Mouse (Mus musculus): ENCODE data around the gene Fam45a. TPM values are rescaled to one million over a fixed set of nuclear protein-coding genes. Genes with fewer than 3 reads are reported as not detected.
A peak's percentile ranks its signal among the peaks of the same experiment; 100 is the strongest.

Gene Fam45a
- polyA plus RNA-seq (2012; ENCODE audit: insufficient read depth, insufficient read length, missing spikeins), result 51.1 and 56.4 TPM in 2 replicates

DNA sequence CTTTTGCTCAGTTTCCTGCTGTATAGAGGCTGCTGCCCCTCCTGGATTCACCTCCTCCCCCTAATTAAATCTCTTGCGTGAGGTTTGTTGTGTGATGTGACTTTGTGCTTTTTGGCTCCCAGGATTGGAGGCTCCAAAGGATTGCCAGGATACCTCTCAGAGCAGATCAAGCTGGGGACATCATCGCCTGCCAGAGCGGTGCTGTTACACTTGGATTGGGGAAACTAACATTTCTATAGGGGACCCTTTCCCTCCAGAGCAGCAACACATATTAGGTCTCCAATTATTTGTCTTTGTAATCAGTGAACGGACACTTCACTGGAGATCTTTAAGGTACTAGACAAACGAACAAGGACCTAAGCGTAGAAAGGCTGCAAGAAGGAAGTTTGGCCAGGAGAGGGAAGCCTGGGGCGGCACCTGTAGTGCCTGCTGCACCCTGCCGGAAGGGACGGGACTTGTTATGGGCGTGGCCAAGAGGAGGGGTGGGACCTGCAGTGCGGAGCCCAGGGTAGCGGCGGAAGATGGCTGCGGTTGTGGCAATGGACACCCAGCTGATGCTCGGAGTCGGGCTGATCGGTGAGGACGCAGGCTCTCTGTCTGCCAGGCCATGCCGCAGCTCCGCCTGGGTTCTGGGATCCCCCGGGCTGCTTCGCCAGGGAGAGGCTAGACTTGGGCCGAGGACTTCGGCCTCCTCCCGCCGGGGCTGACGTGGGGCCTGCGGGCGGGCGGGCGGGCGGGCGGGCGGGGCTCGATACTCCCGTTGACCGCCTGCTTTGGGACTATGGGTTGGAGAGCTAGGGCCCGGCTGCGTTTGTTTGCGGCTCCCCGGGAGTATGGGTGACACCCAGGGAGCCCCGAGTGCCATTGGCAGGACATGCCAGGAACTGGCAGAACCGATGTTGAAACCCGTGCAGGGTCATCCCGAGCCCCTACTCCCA is at the start of gene Fam45a:
Gene Fam45a (plus strand): TSS at position 488 of the 938 bp plus-strand sequence.
- H3K4me1 ChIP-seq (ENCODE audit: control insufficient read depth, insufficient read depth, low read length), result peaks cover 15% of the 10 kb centered on the region
- H3K4me3 ChIP-seq (ENCODE audit: insufficient read depth, low read length), result peak within 1 kb of the TSS; percentile 88
- no peak for TF ChIP-seq POLR2A (IDR thresholded peaks at IDR 0.05; ENCODE audit: borderline replicate concordance, low read depth, low read length)
- TF ChIP-seq CTCF (IDR thresholded peaks at IDR 0.05; ENCODE audit: low read depth, low read length), result 0 out of 2 replicates have a peak, but pooled peaks have one; percentile 8
- H3K27ac ChIP-seq (ENCODE audit: insufficient read depth, low read depth, low read length), result peak within 1 kb of the TSS; percentile 49

- no peaks in the 10 kb centered on the region for H3K4me1 ChIP-seq (ENCODE audit: control insufficient read depth, insufficient read depth, low read length)
- TF ChIP-seq POLR2A (IDR thresholded peaks at IDR 0.05; ENCODE audit: borderline replicate concordance, low read depth, low read length), result no peak
- TF ChIP-seq CTCF (IDR thresholded peaks at IDR 0.05; ENCODE audit: low read depth, low read length), result no peak
- no peak overlapping the region for H3K4me3 ChIP-seq (ENCODE audit: insufficient read depth, low read length)
- no peak overlapping the region for H3K27ac ChIP-seq (ENCODE audit: insufficient read depth, low read depth, low read length)
These were observed 38.0 kb upstream of the Fam45a start for GRCm38 (mm10) chr19:60773366-60773765.

DNA sequence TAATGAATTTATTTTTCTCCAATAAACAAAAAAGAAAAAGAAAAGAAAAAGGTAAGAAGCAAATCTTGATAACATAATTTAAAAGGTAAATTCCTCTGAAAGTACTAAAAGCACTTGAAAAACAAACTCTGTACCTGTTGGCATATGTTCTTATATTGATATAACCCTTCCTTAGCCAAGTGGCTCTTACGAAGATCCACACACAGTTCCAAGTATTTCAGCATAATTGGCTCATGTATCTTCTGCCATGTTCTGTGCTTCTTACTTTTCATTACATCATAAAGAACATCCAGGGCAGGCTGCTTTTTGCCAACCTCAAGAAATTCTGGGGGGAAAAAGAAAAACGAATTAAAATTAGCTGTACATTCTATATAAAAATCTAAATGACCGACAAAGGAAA is 29.4 kb upstream of the Fam45a start:
- TF ChIP-seq CTCF (IDR thresholded peaks at IDR 0.05; ENCODE audit: low read depth, low read length) (no peak), POLR2A (IDR thresholded peaks at IDR 0.05; ENCODE audit: borderline replicate concordance, low read depth, low read length) (no peak)
- Histone ChIP-seq H3K4me1 (ENCODE audit: control insufficient read depth, insufficient read depth, low read length) (peaks cover 15% of the 10 kb centered on the region), H3K27ac (ENCODE audit: insufficient read depth, low read depth, low read length) (no peak overlapping the region), H3K4me3 (ENCODE audit: insufficient read depth, low read length) (no peak overlapping the region)

GRCm38 (mm10) chr19:60784712-60785111 is 26.7 kb upstream of the Fam45a start:
- H3K4me1 ChIP-seq (ENCODE audit: control insufficient read depth, insufficient read depth, low read length), result peaks cover 17% of the 10 kb centered on the region
- H3K4me3 ChIP-seq (ENCODE audit: insufficient read depth, low read length), result no peak overlapping the region
- TF ChIP-seq POLR2A (IDR thresholded peaks at IDR 0.05; ENCODE audit: borderline replicate concordance, low read depth, low read length), result no peak
- TF ChIP-seq CTCF (IDR thresholded peaks at IDR 0.05; ENCODE audit: low read depth, low read length), result no peak
- no peak overlapping the region for H3K27ac ChIP-seq (ENCODE audit: insufficient read depth, low read depth, low read length)

DNA sequence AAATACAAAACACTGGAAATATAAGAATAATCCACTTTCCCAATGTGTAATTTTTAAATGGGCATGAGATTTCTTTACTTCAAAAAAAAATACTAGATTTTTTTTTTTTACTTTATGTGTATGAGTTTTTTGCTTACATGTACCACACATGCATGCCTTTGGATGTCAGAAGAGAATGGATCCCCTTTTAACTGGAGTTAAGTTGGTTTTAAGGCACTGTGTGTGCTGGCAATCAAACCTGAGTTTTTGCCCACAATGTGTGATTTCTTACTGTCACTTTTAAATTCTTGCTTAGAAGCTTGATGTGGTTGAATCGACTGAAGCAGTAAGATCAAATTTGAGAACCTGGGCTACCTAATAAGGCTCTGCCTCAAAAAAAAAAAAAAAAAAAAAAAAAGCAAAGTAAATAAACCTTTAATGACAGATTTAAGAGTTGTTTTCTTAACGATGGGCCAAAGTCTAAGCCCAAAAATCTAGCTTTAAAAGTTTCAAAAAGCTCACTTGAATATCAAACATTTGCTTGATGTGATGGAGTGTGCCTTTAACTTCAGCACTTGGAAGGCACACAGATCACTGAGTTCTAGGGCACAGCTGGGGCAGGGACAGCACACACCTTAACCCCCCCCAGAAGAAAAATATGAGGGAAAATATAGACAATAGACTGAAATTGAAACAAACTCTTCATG is 23.8 kb upstream of the Fam45a start:
- TF ChIP-seq POLR2A (IDR thresholded peaks at IDR 0.05; ENCODE audit: borderline replicate concordance, low read depth, low read length) (no peak), CTCF (IDR thresholded peaks at IDR 0.05; ENCODE audit: low read depth, low read length) (no peak)
- Histone ChIP-seq H3K4me1 (ENCODE audit: control insufficient read depth, insufficient read depth, low read length) (peaks cover 15% of the 10 kb centered on the region), H3K4me3 (ENCODE audit: insufficient read depth, low read length) (peak overlapping the region; percentile 45), H3K27ac (ENCODE audit: insufficient read depth, low read depth, low read length) (no peak overlapping the region)

GRCm38 (mm10) chr19:60788214-60788960 is 23.0 kb upstream of the Fam45a start:
- Histone ChIP-seq H3K4me1 (ENCODE audit: control insufficient read depth, insufficient read depth, low read length) (peaks cover 12% of the 10 kb centered on the region), H3K27ac (ENCODE audit: insufficient read depth, low read depth, low read length) (no peak overlapping the region), H3K4me3 (ENCODE audit: insufficient read depth, low read length) (peak overlapping the region; percentile 55)
- TF ChIP-seq CTCF (IDR thresholded peaks at IDR 0.05; ENCODE audit: low read depth, low read length), result no peak
- TF ChIP-seq POLR2A (IDR thresholded peaks at IDR 0.05; ENCODE audit: borderline replicate concordance, low read depth, low read length), result no peak

DNA sequence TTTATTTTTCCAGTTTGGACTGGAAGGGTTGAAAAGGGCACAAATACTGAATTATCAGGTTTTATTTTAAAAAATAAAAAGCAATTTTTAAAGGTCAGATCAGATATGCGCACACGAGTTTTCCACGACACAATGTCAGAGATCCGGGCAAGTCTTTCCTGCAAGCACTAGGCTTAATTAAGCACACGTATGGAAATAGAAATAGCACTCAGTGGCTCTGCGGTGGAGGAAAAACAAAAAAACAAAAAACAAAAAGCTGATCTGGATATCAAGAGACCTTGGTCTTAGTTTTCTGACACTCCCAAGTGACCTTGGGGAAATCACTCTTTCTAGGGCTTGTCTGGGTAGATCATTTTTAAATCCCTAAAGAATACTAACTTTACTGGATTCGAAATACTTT is 21.9 kb upstream of the Fam45a start:
- peaks cover 10% of the 10 kb centered on the region for H3K4me1 ChIP-seq (ENCODE audit: control insufficient read depth, insufficient read depth, low read length)
- peak overlapping the region; percentile 94 for H3K27ac ChIP-seq (ENCODE audit: insufficient read depth, low read depth, low read length)
- TF ChIP-seq CTCF (IDR thresholded peaks at IDR 0.05; ENCODE audit: low read depth, low read length) (no peak), POLR2A (IDR thresholded peaks at IDR 0.05; ENCODE audit: borderline replicate concordance, low read depth, low read length) (no peak)
- H3K4me3 ChIP-seq (ENCODE audit: insufficient read depth, low read length), result peak overlapping the region; percentile 87

DNA sequence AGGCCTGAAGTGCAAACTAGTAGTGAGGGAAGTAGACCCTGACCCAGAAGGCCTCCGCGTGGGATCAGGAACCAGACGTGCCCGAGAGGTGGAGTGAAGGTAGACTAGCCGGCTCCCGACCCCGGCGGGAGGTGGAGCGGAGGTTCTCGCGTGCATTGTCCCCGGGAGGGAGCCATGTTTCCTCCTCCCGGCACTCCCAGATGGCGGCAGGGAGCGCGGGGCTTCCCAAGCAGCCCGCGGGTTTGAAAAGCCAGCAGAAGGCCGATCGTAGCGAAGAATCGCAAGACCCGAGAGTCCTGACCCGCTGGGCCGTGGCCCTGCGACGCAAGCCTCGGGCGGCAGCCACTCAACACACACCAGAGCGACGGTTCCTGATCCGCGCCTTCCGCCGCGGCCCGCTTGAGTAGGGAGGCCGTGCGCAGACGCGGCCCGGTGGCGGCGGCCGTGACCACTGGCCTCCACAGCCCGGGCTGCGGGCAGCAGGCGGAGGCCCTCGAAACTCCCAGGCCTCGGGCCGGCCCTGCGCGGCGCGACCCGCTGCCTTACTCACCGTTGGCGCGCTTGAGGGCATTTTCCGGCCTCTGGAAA is 21.4 kb upstream of the Fam45a start:
- Histone ChIP-seq H3K27ac (ENCODE audit: insufficient read depth, low read depth, low read length) (peak overlapping the region; percentile 94), H3K4me3 (ENCODE audit: insufficient read depth, low read length) (peak overlapping the region; percentile 87), H3K4me1 (ENCODE audit: control insufficient read depth, insufficient read depth, low read length) (peaks cover 12% of the 10 kb centered on the region)
- TF ChIP-seq CTCF (IDR thresholded peaks at IDR 0.05; ENCODE audit: low read depth, low read length) (no peak), POLR2A (IDR thresholded peaks at IDR 0.05; ENCODE audit: borderline replicate concordance, low read depth, low read length) (no peak)

- peaks cover 18% of the 10 kb centered on the region for H3K4me1 ChIP-seq (ENCODE audit: control insufficient read depth, insufficient read depth, low read length)
- H3K27ac ChIP-seq (ENCODE audit: insufficient read depth, low read depth, low read length), result peak within 1 kb of the TSS; percentile 96
- TF ChIP-seq CTCF (IDR thresholded peaks at IDR 0.05; ENCODE audit: low read depth, low read length) (no peak), POLR2A (IDR thresholded peaks at IDR 0.05; ENCODE audit: borderline replicate concordance, low read depth, low read length) (no peak; the same call in 1 of the 2 replicates)
- H3K4me3 ChIP-seq (ENCODE audit: insufficient read depth, low read length), result peak within 1 kb of the TSS; percentile 87
These were observed 20.7 kb upstream of the Fam45a start, which contains the start of gene Eif3a for GRCm38 (mm10) chr19:60790551-60791161. Gene Eif3a, minus strand, starts transcription at chr19:60790658.
